Mouse (Mus musculus): ENCODE data around the gene Smad1. TPM values are rescaled to one million over a fixed set of nuclear protein-coding genes. Genes with fewer than 3 reads are reported as not detected.

The Smad1 gene
- polyA plus RNA-seq, 1 experiment from 2014 or later, result 85.8 TPM

DNA sequence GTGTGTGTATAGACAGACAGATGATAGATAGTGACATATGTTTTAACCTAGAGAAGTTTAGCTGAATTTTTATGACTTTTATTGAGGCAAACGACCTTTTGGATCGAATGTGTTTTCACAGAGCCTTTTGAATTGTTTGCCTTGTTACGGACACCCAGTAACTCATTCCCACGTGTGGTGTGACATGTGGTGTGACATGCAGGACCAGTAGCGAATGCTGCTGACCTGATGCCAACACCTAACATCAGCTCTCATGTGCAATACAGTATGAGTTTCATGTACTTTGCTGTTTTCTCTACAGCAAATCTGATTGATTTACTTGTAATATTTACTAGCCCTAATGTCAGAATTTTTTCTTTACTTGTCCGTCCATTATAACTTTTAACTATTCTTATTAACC, 53.5 kb downstream of the Smad1 start:
- H3K9me3 ChIP-seq, result no peaks in the 10 kb centered on the region
- no peak for ATAC-seq (ENCODE audit: low FRiP score, low read depth)
- no peak overlapping the region for H3K9ac ChIP-seq
- H3K27me3 ChIP-seq (replicated peaks), result no peaks in the 10 kb centered on the region
- H3K4me2 ChIP-seq (replicated peaks), result no peak overlapping the region
- peaks cover 10% of the 10 kb centered on the region for H3K4me1 ChIP-seq
- H3K27ac ChIP-seq, result no peak overlapping the region
- H3K36me3 ChIP-seq, result peaks cover 46% of the 10 kb centered on the region
- WGBS, result 77% methylated on average over 6 of the region's 6 CpGs
- H3K4me3 ChIP-seq, result no peak overlapping the region

DNA sequence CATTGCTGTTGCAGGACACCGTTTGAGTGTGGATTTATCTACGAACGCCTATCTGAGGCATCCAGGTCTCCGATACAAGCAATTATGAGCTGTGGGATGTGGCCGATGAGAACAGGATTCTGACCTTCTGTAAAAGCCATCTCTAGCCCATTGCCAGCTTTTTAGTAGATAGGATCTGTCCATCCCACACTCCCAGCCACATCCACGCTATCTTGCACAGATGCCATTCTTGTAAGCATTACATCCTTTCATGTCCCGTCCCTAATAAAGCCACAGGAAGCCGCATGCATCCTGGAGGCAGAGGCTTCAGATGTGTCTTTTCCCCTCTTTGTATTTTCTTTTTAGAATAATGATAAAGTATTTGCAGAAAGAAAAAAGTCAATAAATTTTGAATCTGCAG, 58.1 kb downstream of the Smad1 start:
- Histone ChIP-seq H3K4me1 (no peaks in the 10 kb centered on the region), H3K9ac (no peak overlapping the region), H3K9me3 (no peaks in the 10 kb centered on the region), H3K4me2 (replicated peaks) (no peak overlapping the region), H3K36me3 (peaks cover 61% of the 10 kb centered on the region), H3K27ac (no peak overlapping the region), H3K4me3 (no peak overlapping the region), H3K27me3 (replicated peaks) (no peaks in the 10 kb centered on the region)
- WGBS, result 87% methylated on average over 8 of the region's 8 CpGs
- ATAC-seq (ENCODE audit: low FRiP score, low read depth), result no peak

DNA sequence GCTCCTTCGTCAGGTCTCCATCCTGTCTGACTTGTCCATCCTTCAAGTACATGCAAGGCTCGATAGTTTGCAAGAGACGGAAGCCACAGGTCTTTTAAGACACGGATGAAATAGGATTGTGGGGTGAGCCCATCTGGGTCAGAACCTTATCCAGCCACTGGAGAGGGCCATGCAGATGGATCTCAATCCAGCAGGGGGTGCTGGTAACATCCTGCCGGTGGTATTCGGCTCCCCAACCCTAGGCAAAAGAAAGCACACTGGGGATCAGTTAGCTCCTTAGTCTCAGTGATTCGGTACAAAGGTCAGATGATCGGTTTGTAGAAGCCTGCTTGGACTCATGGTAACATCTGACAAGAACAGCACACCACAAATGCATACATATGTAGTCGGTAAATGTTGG, 59.8 kb downstream of the Smad1 start:
- 0 out of 2 replicates have a peak, but pooled peaks have one; percentile 7 for ATAC-seq (ENCODE audit: low FRiP score, low read depth)
- Histone ChIP-seq H3K9me3 (no peaks in the 10 kb centered on the region), H3K4me1 (no peaks in the 10 kb centered on the region), H3K36me3 (peaks cover 61% of the 10 kb centered on the region), H3K4me3 (no peak overlapping the region), H3K27ac (no peak overlapping the region), H3K27me3 (replicated peaks) (no peaks in the 10 kb centered on the region), H3K9ac (no peak overlapping the region), H3K4me2 (replicated peaks) (no peak overlapping the region)
- 84% methylated on average over 9 of the region's 9 CpGs for WGBS

DNA sequence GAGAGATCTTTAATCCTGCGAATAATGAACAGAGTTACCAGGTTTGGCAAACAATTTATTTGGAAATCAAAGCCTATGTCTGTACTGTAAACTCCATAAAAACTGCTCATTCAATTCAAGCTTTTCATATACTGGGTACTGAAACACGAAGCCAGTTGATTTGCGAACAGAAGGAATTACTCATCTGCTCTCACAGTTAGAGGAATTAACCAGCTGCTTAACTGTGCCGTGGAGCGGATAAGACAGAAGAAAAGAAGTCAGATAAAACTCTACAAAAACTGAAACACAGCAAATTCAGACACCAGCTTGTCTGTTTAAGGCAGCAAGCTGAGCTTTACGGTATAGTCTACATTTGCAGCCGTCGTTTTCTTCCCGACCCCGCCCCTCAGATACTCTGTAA, 60.7 kb downstream of the Smad1 start:
- Histone ChIP-seq H3K4me1 (no peaks in the 10 kb centered on the region), H3K27me3 (replicated peaks) (no peaks in the 10 kb centered on the region), H3K4me3 (no peak overlapping the region), H3K4me2 (replicated peaks) (no peak overlapping the region), H3K9ac (no peak overlapping the region), H3K36me3 (peaks cover 56% of the 10 kb centered on the region), H3K27ac (no peak overlapping the region), H3K9me3 (0 out of 2 replicates have a peak, but pooled peaks cover 3% of the 10 kb centered on the region)
- 93% methylated on average over 10 of the region's 10 CpGs for WGBS
- ATAC-seq (ENCODE audit: low FRiP score, low read depth), result no peak

DNA sequence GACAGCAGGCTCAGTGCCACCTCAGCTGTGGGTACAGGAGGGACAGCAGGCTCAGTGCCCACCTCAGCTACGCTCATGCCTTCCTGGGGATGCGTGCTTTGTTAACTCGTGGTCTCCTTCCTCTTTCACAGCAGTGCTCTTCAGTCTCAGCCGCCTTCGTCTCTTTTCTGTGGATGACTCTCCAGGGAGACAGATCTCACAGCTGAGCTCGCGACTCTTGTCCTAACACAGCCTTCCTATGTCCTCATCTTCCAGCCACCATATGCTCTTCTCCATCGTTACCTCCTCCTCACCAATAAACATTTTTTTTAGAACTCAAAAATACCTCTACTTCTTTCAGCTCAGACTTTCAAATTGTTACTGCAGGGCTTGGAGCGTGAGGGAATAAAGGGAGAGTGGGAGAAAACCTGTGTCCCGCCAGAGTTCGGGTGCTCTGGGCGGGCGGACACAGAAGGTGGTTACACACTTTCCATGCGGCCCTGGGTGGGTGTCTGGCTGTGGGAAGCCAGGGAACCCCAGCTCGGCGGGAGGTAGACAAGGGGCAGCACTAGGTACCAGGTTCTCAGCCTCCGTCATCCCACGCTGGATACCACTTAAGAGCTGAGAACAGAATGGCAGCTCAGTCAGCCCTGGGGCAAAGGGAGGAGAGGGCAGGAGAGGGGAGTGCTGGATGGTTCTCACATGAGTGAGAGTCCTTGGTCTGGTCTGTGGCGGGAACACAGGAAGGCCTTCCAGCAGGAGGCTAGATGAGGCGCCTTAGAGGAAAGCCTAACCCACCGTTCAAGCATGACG, 67.0 kb downstream of the Smad1 start:
- H3K9ac ChIP-seq, result no peak overlapping the region
- 89% methylated on average over 22 of the region's 22 CpGs for whole genome bisulfite sequencing
- no peak overlapping the region for H3K27ac ChIP-seq
- no peak overlapping the region for H3K4me2 ChIP-seq (replicated peaks)
- no peaks in the 10 kb centered on the region for H3K27me3 ChIP-seq (replicated peaks)
- ATAC-seq (ENCODE audit: low FRiP score, low read depth), result no peak
- H3K36me3 ChIP-seq, result peaks cover 5% of the 10 kb centered on the region; the same call in 1 of the 2 replicates
- 0 out of 2 replicates have a peak, but pooled peaks cover 4% of the 10 kb centered on the region for H3K9me3 ChIP-seq
- no peak overlapping the region for H3K4me3 ChIP-seq
- no peaks in the 10 kb centered on the region for H3K4me1 ChIP-seq

DNA sequence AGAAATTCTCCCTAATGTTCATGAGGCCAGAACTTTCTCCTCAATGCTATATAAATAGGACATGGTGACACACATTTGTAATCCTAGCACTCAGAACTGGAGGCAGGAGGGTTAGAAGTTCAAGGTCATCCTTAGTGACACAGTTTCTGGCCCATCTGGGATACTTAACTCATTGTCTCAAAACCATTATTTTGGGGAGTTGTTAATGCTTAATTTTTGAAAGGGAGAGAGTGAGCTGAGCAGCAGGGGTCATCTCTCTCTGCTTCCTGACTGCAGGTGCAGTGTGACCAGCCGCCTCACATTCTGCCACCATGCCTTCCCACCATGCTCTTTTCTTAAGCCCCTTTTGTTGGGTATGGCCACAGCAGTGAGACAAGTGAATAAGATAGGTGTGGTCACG, 67.7 kb downstream of the Smad1 start:
- Histone ChIP-seq H3K4me1 (no peaks in the 10 kb centered on the region), H3K9ac (no peak overlapping the region), H3K4me2 (replicated peaks) (no peak overlapping the region), H3K27me3 (replicated peaks) (no peaks in the 10 kb centered on the region), H3K36me3 (no peaks in the 10 kb centered on the region), H3K27ac (no peak overlapping the region), H3K4me3 (no peak overlapping the region), H3K9me3 (0 out of 2 replicates have a peak, but pooled peaks cover 4% of the 10 kb centered on the region)
- ATAC-seq (ENCODE audit: low FRiP score, low read depth), result no peak
- WGBS, result 95% methylated on average over 2 of the region's 2 CpGs

DNA sequence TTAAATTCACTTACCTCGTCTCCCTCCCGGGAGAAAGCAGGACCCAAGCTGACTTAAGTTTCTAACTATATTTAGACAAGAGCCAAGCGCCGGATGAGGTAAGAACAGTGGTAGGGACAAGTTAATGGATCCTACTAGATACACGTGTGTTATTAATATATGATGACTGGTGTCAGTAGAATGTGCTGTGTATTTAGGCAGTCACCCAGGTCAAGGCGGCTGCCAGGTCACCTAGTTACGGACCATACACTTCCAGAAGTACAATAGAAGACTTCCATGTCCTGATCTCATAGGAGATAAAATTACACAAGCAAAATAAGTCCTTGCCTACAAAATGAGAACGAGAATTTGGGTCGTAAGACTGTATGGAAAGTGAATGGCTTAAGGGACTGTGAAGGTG, 68.3 kb downstream of the Smad1 start:
- H3K36me3 ChIP-seq, result no peaks in the 10 kb centered on the region
- H3K9me3 ChIP-seq, result 0 out of 2 replicates have a peak, but pooled peaks cover 4% of the 10 kb centered on the region
- ATAC-seq (ENCODE audit: low FRiP score, low read depth), result no peak
- no peaks in the 10 kb centered on the region for H3K4me1 ChIP-seq
- no peak overlapping the region for H3K9ac ChIP-seq
- no peaks in the 10 kb centered on the region for H3K27me3 ChIP-seq (replicated peaks)
- WGBS, result 86% methylated on average over 9 of the region's 9 CpGs
- no peak overlapping the region for H3K4me3 ChIP-seq
- H3K27ac ChIP-seq, result no peak overlapping the region
- H3K4me2 ChIP-seq (replicated peaks), result no peak overlapping the region

DNA sequence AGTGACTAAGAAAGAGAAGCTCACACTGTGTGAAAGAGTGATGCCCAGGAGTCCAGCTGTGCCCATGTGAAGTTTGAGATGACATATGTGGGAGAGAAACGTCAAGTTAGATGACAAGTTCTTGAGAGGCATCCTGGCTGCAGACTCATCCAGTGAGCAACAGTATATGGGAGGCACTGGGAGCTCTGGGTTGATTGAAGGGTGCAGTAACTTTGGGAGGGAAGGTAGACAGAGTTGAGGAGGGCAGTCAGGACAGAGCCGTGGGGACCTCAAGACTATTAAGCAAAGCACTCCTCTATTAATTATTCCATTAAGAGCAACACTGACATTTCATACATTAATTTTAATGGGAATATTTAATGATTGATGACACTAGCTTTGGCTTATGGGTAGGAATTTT, 69.6 kb downstream of the Smad1 start:
- ATAC-seq (ENCODE audit: low FRiP score, low read depth), result no peak

DNA sequence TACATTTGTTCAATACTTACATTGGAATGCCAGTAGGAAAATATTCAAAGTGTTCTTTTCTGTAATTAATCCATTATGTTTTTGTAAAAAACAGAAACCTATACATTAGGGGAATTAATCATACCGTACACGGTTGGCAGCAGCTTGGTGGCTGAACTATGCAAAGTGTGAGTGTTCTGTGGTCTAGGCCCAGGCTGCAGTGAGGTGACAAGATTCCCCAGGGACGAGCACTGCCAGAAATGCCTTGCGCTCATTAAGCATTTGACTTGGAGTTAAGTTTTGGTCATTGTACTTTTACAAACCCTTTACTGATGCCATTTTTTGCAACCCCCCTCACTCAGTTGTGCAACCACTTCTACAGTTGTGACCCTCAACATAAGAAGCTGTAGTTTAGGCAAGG, 70.1 kb downstream of the Smad1 start:
- no peaks in the 10 kb centered on the region for H3K36me3 ChIP-seq
- H3K27me3 ChIP-seq (replicated peaks), result no peaks in the 10 kb centered on the region
- H3K4me2 ChIP-seq (replicated peaks), result no peak overlapping the region
- 0 out of 2 replicates have a peak, but pooled peaks cover 4% of the 10 kb centered on the region for H3K9me3 ChIP-seq
- WGBS, result 84% methylated on average over 4 of the region's 4 CpGs
- no peak overlapping the region for H3K4me3 ChIP-seq
- no peak for ATAC-seq (ENCODE audit: low FRiP score, low read depth)
- no peaks in the 10 kb centered on the region for H3K4me1 ChIP-seq
- H3K9ac ChIP-seq, result no peak overlapping the region
- no peak overlapping the region for H3K27ac ChIP-seq

More for the DNA sequence above, 69.6 kb downstream of the Smad1 start:
- WGBS, result 76% methylated on average over 2 of the region's 2 CpGs
- Histone ChIP-seq H3K36me3 (no peaks in the 10 kb centered on the region), H3K4me3 (no peak overlapping the region), H3K9ac (no peak overlapping the region), H3K4me2 (replicated peaks) (no peak overlapping the region), H3K9me3 (0 out of 2 replicates have a peak, but pooled peaks cover 4% of the 10 kb centered on the region), H3K4me1 (no peaks in the 10 kb centered on the region), H3K27me3 (replicated peaks) (no peaks in the 10 kb centered on the region), H3K27ac (no peak overlapping the region)

DNA sequence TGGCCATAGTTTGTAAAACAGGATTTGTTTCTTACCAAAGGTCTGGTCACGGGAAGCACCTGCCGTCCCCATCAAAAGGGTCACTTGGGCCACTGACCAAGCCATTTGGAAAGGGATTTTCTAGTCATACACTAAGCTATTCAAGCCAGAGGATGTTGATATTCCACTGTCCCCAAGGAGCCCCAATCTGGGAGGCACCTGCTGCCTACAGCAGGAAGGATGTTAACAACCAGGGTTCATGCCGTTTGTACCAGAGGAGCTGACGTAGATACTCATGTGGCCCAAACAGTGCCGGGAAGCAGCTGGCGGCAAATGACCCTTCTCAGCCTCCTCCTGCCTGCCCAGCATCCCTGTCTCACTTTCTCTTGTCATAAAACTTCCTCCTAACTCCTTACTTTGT, 73.8 kb downstream of the Smad1 start:
- no peak for ATAC-seq (ENCODE audit: low FRiP score, low read depth)
- Histone ChIP-seq H3K9ac (no peak overlapping the region), H3K27me3 (replicated peaks) (no peaks in the 10 kb centered on the region), H3K4me3 (no peak overlapping the region), H3K36me3 (no peaks in the 10 kb centered on the region), H3K4me2 (replicated peaks) (no peak overlapping the region), H3K27ac (no peak overlapping the region), H3K9me3 (no peaks in the 10 kb centered on the region), H3K4me1 (no peaks in the 10 kb centered on the region)
- 75% methylated on average over 6 of the region's 6 CpGs for WGBS

DNA sequence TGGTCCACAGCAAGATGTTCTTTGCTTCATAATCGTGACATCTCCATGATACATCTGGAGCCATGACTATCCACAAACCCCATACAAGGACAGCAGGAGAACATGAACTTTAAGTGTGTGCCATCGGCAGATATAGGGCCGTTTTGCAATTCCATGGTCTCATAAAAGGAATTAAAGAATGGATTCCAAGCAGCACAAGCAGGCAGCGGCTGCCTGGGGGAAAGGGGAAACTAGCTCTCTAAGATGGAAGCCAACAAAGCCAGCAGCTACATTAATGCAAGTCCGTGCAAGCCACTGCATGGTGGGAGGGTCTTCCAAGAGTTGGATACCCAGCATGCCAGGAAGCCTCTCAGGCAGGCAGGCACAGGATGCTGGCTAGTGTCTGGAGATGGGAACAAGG, 74.4 kb downstream of the Smad1 start:
- Histone ChIP-seq H3K27me3 (replicated peaks) (no peaks in the 10 kb centered on the region), H3K36me3 (no peaks in the 10 kb centered on the region), H3K9ac (no peak overlapping the region), H3K9me3 (no peaks in the 10 kb centered on the region), H3K4me2 (replicated peaks) (no peak overlapping the region), H3K27ac (no peak overlapping the region), H3K4me3 (no peak overlapping the region), H3K4me1 (no peaks in the 10 kb centered on the region)
- no peak for ATAC-seq (ENCODE audit: low FRiP score, low read depth)
- 76% methylated on average over 5 of the region's 5 CpGs for WGBS

DNA sequence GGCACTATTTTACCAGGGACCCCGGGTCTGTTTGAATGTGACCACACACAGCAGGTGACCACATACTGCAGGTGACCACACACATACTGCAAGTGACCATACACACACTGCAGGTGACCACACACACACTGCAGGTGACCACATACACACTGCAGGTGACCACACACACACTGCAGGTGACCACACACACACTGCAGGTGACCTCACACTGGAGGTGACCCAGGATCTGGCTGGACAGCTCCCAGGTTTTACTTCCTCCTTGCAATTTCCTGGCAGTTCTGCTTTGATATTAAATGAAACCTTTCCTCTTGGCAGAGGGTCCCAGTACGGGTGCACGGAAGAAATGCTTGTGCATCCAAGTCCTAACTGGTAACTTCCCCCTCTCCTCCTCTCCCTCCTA, 75.3 kb downstream of the Smad1 start:
- Histone ChIP-seq H3K9ac (no peak overlapping the region), H3K4me1 (no peaks in the 10 kb centered on the region), H3K4me2 (replicated peaks) (no peak overlapping the region), H3K9me3 (no peaks in the 10 kb centered on the region), H3K27ac (no peak overlapping the region), H3K36me3 (no peaks in the 10 kb centered on the region), H3K4me3 (no peak overlapping the region), H3K27me3 (replicated peaks) (no peaks in the 10 kb centered on the region)
- 64% methylated on average over 3 of the region's 3 CpGs for WGBS
- no peak for ATAC-seq (ENCODE audit: low FRiP score, low read depth)

DNA sequence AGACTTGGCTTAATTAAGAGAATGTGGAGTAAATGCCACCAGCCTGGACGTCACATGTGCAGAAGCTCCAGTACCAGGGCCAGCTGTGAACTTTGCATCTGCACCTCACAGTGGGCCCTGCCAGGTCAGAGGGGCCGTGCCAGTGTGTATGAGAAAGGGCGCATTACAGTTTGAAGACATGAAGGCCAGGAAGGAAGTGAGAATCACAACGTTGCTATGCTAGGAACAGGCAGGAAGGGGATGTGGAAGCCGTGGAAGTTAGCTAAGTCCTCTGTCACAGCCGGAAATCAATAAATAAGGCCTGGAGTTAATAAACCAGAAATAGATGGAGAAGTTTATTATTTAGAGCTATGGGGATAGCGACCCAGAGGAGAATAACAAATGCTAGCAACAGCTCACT, 76.2 kb downstream of the Smad1 start:
- Histone ChIP-seq H3K4me3 (no peak overlapping the region), H3K27ac (no peak overlapping the region), H3K4me1 (no peaks in the 10 kb centered on the region), H3K27me3 (replicated peaks) (no peaks in the 10 kb centered on the region), H3K4me2 (replicated peaks) (no peak overlapping the region), H3K36me3 (no peaks in the 10 kb centered on the region), H3K9ac (no peak overlapping the region), H3K9me3 (no peaks in the 10 kb centered on the region)
- ATAC-seq (ENCODE audit: low FRiP score, low read depth), result no peak
- 79% methylated on average over 7 of the region's 7 CpGs for WGBS

Data from neural tube, embryonic 12.5 days (tissue).